Mouse (Mus musculus) lung, embryonic 14.5 days (tissue): ENCODE data around the gene Olfr1. TPM values are rescaled to one million over a fixed set of nuclear protein-coding genes. Genes with fewer than 3 reads are reported as not detected.
A peak's percentile ranks its signal among the peaks of the same experiment; 100 is the strongest.

Experiments
- ATAC-seq: fragments of 200-750 bp; cut with Nextera tagmentation; 2 replicates; pipeline ENCODE4 v1.8.0; 2017; ENCODE audit warnings: mild to moderate bottlenecking, moderate TSS enrichment, moderate library complexity; ENCODE audit not compliant: insufficient read depth
- DNase-seq: peaks from one replicate; pipeline ENCODE4 v3.0.0-alpha.2; 2015
- H3K27ac ChIP-seq: fragments of 300-500 bp; sonication (generic); 2 replicates; pipeline ENCODE4 v1.5.1; 2014; ENCODE audit warnings: low read depth, mild to moderate bottlenecking, moderate library complexity
- H3K27me3 ChIP-seq: fragments of 300-500 bp; sonication (generic); 2 replicates; pipeline ENCODE4 v1.6.1; 2014; ENCODE audit warnings: low read length, control low read depth; ENCODE audit not compliant: insufficient read depth
- H3K36me3 ChIP-seq: fragments of 300-500 bp; sonication (generic); 2 replicates; pipeline ENCODE4 v1.6.1; 2014; ENCODE audit warnings: control low read depth; ENCODE audit not compliant: insufficient read depth
- H3K4me1 ChIP-seq: fragments of 300-500 bp; sonication (generic); 2 replicates; pipeline ENCODE4 v1.6.1; 2014; ENCODE audit warnings: antibody characterized with exemption, control low read depth; ENCODE audit not compliant: insufficient read depth
- H3K4me2 ChIP-seq: fragments of 300-500 bp; sonication (generic); 2 replicates; pipeline ENCODE4 v1.6.1; 2014; ENCODE audit warnings: mild to moderate bottlenecking
- H3K4me3 ChIP-seq: fragments of 300-500 bp; sonication (generic); 2 replicates; pipeline ENCODE4 v1.5.1; 2014; ENCODE audit warnings: low read depth, low read length
- H3K9ac ChIP-seq: fragments of 300-500 bp; sonication (generic); 2 replicates; pipeline ENCODE4 v1.6.1; 2014
- H3K9me3 ChIP-seq: fragments of 300-500 bp; sonication (generic); 2 replicates; pipeline ENCODE4 v1.6.1; 2016; ENCODE audit warnings: low read depth, low read length, control low read depth
- CTCF ChIP-seq: IDR thresholded peaks from 2 replicates; pipeline ENCODE4 v1.5.1; 2016; ENCODE audit warnings: antibody characterized with exemption, low read depth
- WGBS: fragments of 180-500 bp; shearing (Covaris S2); extraction: QIAGEN DNeasy Blood & Tissue Kit; methylation state at CpG from one replicate; pipeline ENCODE4 v1.1.7; 2014; 5-methylcytosine and 5-hydroxymethylcytosine counted together
- polyA plus RNA-seq: library from polyadenylated mRNA; unstranded; fragments of >200 nt; fragmentation: Nextera tagmentation; extraction: Ambion mirVana; gene quantifications from 2 replicates; pipeline ENCODE4 v1.2.1, GENCODE M21; 2014

The Olfr1 gene
- polyA plus RNA-seq: not detected in 2 replicates

GRCm38 (mm10) chr11:73399514-73399913 is at the start of gene Olfr1:
Gene Olfr1, minus strand, starts transcription at chr11:73399614.
- no peak for ATAC-seq
- no peak within 1 kb of the TSS for H3K4me3 ChIP-seq
- H3K27ac ChIP-seq: no peak within 1 kb of the TSS
- no peaks in the 10 kb centered on the region for H3K27me3 ChIP-seq
- no peak for DNase-seq
- no peaks in the 10 kb centered on the region for H3K9me3 ChIP-seq
- H3K4me2 ChIP-seq: no peak within 1 kb of the TSS
- H3K9ac ChIP-seq: no peak within 1 kb of the TSS
- H3K4me1 ChIP-seq: no peaks in the 10 kb centered on the region
- no peaks in the 10 kb centered on the region for H3K36me3 ChIP-seq
- TF ChIP-seq CTCF: no peak

GRCm38 (mm10) chr11:73428377-73428776 is 29.0 kb upstream of the Olfr1 start, which contains the start of gene Olfr378:
Gene Olfr378, minus strand, starts transcription at chr11:73428477.
- WGBS: 88% methylated on average over 1 of the region's 1 CpGs
- no peaks in the 10 kb centered on the region for H3K9me3 ChIP-seq

GRCm38 (mm10) chr11:73395374-73395773 is 4.0 kb downstream of the Olfr1 start:
- WGBS: 59% methylated on average over 4 of the region's 4 CpGs
- TF ChIP-seq CTCF: no peak
- no peak for ATAC-seq

More at GRCm38 (mm10) chr11:73428377-73428776, 29.0 kb upstream of the Olfr1 start, which contains the start of gene Olfr378:
- Histone ChIP-seq H3K27ac (no peak within 1 kb of the TSS), H3K4me2 (no peak within 1 kb of the TSS), H3K36me3 (no peaks in the 10 kb centered on the region), H3K9ac (no peak within 1 kb of the TSS), H3K27me3 (no peaks in the 10 kb centered on the region), H3K4me3 (no peak within 1 kb of the TSS), H3K4me1 (no peaks in the 10 kb centered on the region)
- TF ChIP-seq CTCF: no peak
- DNase-seq (no peak), ATAC-seq (no peak)

DNA sequence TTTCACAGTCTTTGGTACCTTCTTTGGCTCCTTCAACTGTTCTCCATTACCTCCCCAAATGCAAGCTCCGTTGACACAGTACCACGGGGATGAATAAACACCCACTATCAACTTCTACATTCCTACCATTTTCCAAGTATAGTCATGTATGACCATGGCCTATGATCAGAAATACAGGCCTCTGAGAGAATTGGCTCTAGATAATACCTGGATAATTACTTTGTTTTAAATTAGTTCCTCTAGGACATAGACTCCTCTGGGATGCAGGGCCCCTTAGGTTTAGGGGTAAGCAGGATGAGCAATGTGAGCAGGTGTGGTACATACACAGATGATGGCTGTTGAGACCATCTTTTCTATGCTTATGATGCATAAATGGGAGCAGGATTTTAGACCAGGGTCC is 28.5 kb downstream of the Olfr1 start, which contains the start of gene Olfr376:
TSS of gene Olfr376 (plus strand) at position 301 of the 400 bp plus-strand sequence.
- DNase-seq: no peak
- Histone ChIP-seq H3K4me1 (no peaks in the 10 kb centered on the region), H3K36me3 (no peaks in the 10 kb centered on the region), H3K9ac (no peak within 1 kb of the TSS), H3K27ac (no peak within 1 kb of the TSS), H3K4me2 (no peak within 1 kb of the TSS), H3K4me3 (no peak within 1 kb of the TSS), H3K9me3 (no peaks in the 10 kb centered on the region), H3K27me3 (no peaks in the 10 kb centered on the region)
- no peak for ATAC-seq
- TF ChIP-seq CTCF: no peak
- WGBS: 86% methylated on average over 2 of the region's 2 CpGs

More at GRCm38 (mm10) chr11:73395374-73395773, 4.0 kb downstream of the Olfr1 start:
- Histone ChIP-seq H3K9ac (no peak overlapping the region), H3K9me3 (no peaks in the 10 kb centered on the region), H3K4me3 (no peak overlapping the region), H3K4me2 (no peak overlapping the region), H3K36me3 (no peaks in the 10 kb centered on the region), H3K27me3 (no peaks in the 10 kb centered on the region), H3K4me1 (no peaks in the 10 kb centered on the region), H3K27ac (no peak overlapping the region)
- DNase-seq: peak; percentile 16

GRCm38 (mm10) chr11:73350483-73350882 is 48.9 kb downstream of the Olfr1 start, which contains the start of gene Olfr20:
Gene Olfr20, plus strand, starts transcription at chr11:73350783.
- Histone ChIP-seq H3K36me3 (no peaks in the 10 kb centered on the region), H3K27me3 (no peaks in the 10 kb centered on the region), H3K9me3 (no peaks in the 10 kb centered on the region), H3K4me3 (no peak within 1 kb of the TSS), H3K4me1 (no peaks in the 10 kb centered on the region), H3K4me2 (no peak within 1 kb of the TSS), H3K27ac (no peak within 1 kb of the TSS), H3K9ac (no peak within 1 kb of the TSS)
- ATAC-seq (no peak), DNase-seq (no peak)
- 36% methylated on average over 3 of the region's 3 CpGs for WGBS
- TF ChIP-seq CTCF: no peak

Other genes starting within 250 kb of the Olfr1 start
- 0.15 and 0.21 TPM in 2 replicates for gene P2rx5, start 239.2 kb downstream of the Olfr1 start, polyA plus RNA-seq
- gene Emc6, start 222.6 kb downstream of the Olfr1 start, polyA plus RNA-seq: 118 and 135 TPM in 2 replicates
- gene Tax1bp3, start 222.5 kb downstream of the Olfr1 start, polyA plus RNA-seq: 252 and 263 TPM in 2 replicates
- 11.4 and 12.7 TPM in 2 replicates for gene Ctns, start 200.6 kb downstream of the Olfr1 start, polyA plus RNA-seq
- gene Shpk, start 200.2 kb downstream of the Olfr1 start, polyA plus RNA-seq: 0.93 and 1.3 TPM in 2 replicates
- gene Trpv1, start 165.3 kb downstream of the Olfr1 start, polyA plus RNA-seq: not detected in 2 replicates
- gene Trpv3, start 132.2 kb downstream of the Olfr1 start, polyA plus RNA-seq: 0.09 and 0.18 TPM in 2 replicates
- gene Aspa, start 70.0 kb downstream of the Olfr1 start, polyA plus RNA-seq: 0.50 and 0.70 TPM in 2 replicates
- gene Gm49340, start 69.9 kb downstream of the Olfr1 start, polyA plus RNA-seq: not detected in 2 replicates
- not detected in 2 replicates for gene Spata22, start 69.9 kb downstream of the Olfr1 start, polyA plus RNA-seq
- gene Olfr20, start 48.8 kb downstream of the Olfr1 start, polyA plus RNA-seq: not detected in 2 replicates
- not detected in 2 replicates for gene Olfr376, start 28.4 kb downstream of the Olfr1 start, polyA plus RNA-seq
- not detected in 2 replicates for gene Olfr378, start 28.9 kb upstream of the Olfr1 start, polyA plus RNA-seq
- not detected in 2 replicates for gene Olfr380, start 57.9 kb upstream of the Olfr1 start, polyA plus RNA-seq
- gene Olfr381, start 92.0 kb upstream of the Olfr1 start, polyA plus RNA-seq: not detected in 2 replicates
- gene Olfr382, start 117.6 kb upstream of the Olfr1 start, polyA plus RNA-seq: not detected in 2 replicates
- not detected in 2 replicates for gene Olfr385, start 193.4 kb upstream of the Olfr1 start, polyA plus RNA-seq
- not detected in 2 replicates for gene Olfr384, start 199.0 kb upstream of the Olfr1 start, polyA plus RNA-seq